Comparison of ENCODE assay signal across 14 mouse cellular contexts in the genomic region with DNA sequence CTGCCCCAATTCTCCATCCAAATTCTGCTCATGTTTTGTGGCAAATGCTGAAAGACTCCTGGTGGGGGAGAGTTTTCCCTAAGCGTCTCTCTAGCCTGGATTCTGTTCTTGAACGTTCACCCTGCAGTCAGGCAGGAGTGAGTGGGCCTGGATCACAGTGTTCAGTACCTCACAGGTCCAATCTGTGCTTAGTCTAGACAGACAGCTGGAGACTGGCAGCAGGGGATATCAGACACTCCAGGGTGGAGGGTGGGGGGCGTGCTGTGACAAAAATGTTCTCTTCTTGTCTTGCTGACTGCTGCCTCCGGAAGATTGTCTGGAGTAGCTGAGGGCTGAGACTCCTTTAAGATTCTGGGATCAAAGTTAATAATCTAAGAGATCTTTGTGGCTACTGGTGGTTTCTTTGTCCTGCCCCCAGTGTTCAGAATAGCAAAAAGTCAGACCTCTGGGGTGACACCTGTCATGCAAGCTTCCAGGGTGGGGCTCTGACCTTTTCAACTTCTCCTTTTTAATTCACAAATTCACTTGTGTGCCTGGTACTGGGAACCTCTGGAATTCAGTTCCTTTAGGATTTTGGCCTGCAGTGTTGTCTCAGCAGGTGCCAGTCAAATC.
A peak's percentile ranks its signal among the peaks of the same experiment; 100 is the strongest.
DNase-seq lines count a peak whose midpoint lies in the region; ATAC-seq and TF ChIP-seq lines count a peak whose summit lies in the region.
"Had no signal": no experiment of that assay in that cellular context is flagged by ENCODE, and none has a peak within 500 bp of the region (broad histone marks: within the 10 kb centered on the region; RNA-seq: fewer than 3 reads in every experiment).

No protein-coding gene starts in this region.

- dilution Hi-C loops in CH12.LX (cut with MboI; ENCODE audit: extremely low pct_ligation_motif_present, extremely low pct_unique_long_range_greater_than_20kb, low sequenced_read_pairs), result no loop called here

- H3K4me2 ChIP-seq in liver, postnatal 0 days (ENCODE audit: low read depth, low read length), result no peak overlapping the region
- H3K4me2 ChIP-seq in liver, embryonic 12.5 days, result no peak overlapping the region
- no peak overlapping the region for H3K4me2 ChIP-seq in CH12.LX (ENCODE audit: insufficient read depth, low read depth, poor library complexity, severe bottlenecking)
- H3K4me2 ChIP-seq in hindbrain, embryonic 16.5 days (ENCODE audit: low read length), result no peak overlapping the region
- H3K4me2 ChIP-seq: heart, embryonic 15.5 days; limb, embryonic 12.5 days had no signal

- no peak overlapping the region for H3K4me3 ChIP-seq in liver, postnatal 0 days (ENCODE audit: low read depth, low read length)
- H3K4me3 ChIP-seq in liver, embryonic 12.5 days, result no peak overlapping the region
- H3K4me3 ChIP-seq in CH12.LX (replicated peaks in 1 of 3; ENCODE audit: low read depth in 2 of 3, low read length in 2 of 3, poor library complexity in 1 of 3), result no peak overlapping the region
- peak overlapping the region; percentile 33 for H3K4me3 ChIP-seq in megakaryocyte, embryonic 14.5 days (replicated peaks)
- H3K4me3 ChIP-seq in hindbrain, embryonic 16.5 days (ENCODE audit: low read length), result no peak overlapping the region
- H3K4me3 ChIP-seq: heart, embryonic 15.5 days; limb, embryonic 12.5 days had no signal

- no peak for TF ChIP-seq CTCF in liver, postnatal 0 days (IDR thresholded peaks at IDR 0.05; ENCODE audit: low read depth)
- TF ChIP-seq CTCF in CH12.LX (conservative IDR thresholded peaks at IDR 0.05 in 1 of 2, IDR thresholded peaks at IDR 0.05 in 1 of 2; ENCODE audit: low read depth in 2 of 2, low read length in 2 of 2), result no peak

- in situ Hi-C loops in CH12.LX (cut with MboI; ENCODE audit: low pct_ligation_motif_present, low pct_unique_long_range_greater_than_20kb, low sequenced_read_pairs), result no loop called here

- no peak; the same call in 1 of the 2 replicates for ATAC-seq in liver, postnatal 0 days
- no peak for ATAC-seq in liver, embryonic 12.5 days
- ATAC-seq in hindbrain, embryonic 16.5 days, result no peak

- no peaks in the 10 kb centered on the region for H3K79me2 ChIP-seq in CH12.LX (replicated peaks; ENCODE audit: control insufficient read depth, extremely low read depth, insufficient read depth, poor library complexity, severe bottlenecking)

- no peak overlapping the region for H3K9ac ChIP-seq in liver, postnatal 0 days (replicated peaks)
- H3K9ac ChIP-seq in liver, embryonic 12.5 days, result no peak overlapping the region
- no peak overlapping the region for H3K9ac ChIP-seq in CH12.LX (ENCODE audit: insufficient read depth, low read depth)
- no peak overlapping the region for H3K9ac ChIP-seq in hindbrain, embryonic 16.5 days (ENCODE audit: low read depth, low read length)
- H3K9ac ChIP-seq: heart, embryonic 15.5 days; limb, embryonic 12.5 days had no signal

- no peak for TF ChIP-seq EP300 in liver, postnatal 0 days (IDR thresholded peaks at IDR 0.05; ENCODE audit: low read depth)
- TF ChIP-seq EP300 in CH12.LX (IDR thresholded peaks at IDR 0.05; ENCODE audit: low read length), result no peak

- TF ChIP-seq POLR2A in CH12.LX (IDR thresholded peaks at IDR 0.05; ENCODE audit: low read depth, low read length), result no peak

- no peaks in the 10 kb centered on the region; the same call in 1 of the 2 replicates for H3K4me1 ChIP-seq in liver, postnatal 0 days (ENCODE audit: insufficient read depth)
- H3K4me1 ChIP-seq in liver, embryonic 12.5 days, result peaks cover 30% of the 10 kb centered on the region
- H3K4me1 ChIP-seq in CH12.LX (ENCODE audit: control insufficient read depth in 1 of 2, insufficient read depth in 2 of 2), result peaks cover 10 to 57% of the 10 kb centered on the region in 2 experiments
- H3K4me1 ChIP-seq in megakaryocyte, embryonic 14.5 days, result peaks cover 59% of the 10 kb centered on the region
- H3K4me1 ChIP-seq in hindbrain, embryonic 16.5 days (ENCODE audit: control insufficient read depth, insufficient read depth, low read depth, low read length), result no peaks in the 10 kb centered on the region
- H3K4me1 ChIP-seq: limb, embryonic 12.5 days had no signal

- H3K27me3 ChIP-seq in liver, postnatal 0 days (ENCODE audit: insufficient read depth, low read length), result no peaks in the 10 kb centered on the region
- H3K27me3 ChIP-seq in liver, embryonic 12.5 days (replicated peaks), result no peaks in the 10 kb centered on the region
- no peaks in the 10 kb centered on the region for H3K27me3 ChIP-seq in CH12.LX (replicated peaks)
- H3K27me3 ChIP-seq in megakaryocyte, embryonic 14.5 days (replicated peaks), result peaks cover 2% of the 10 kb centered on the region
- H3K27me3 ChIP-seq in hindbrain, embryonic 16.5 days (replicated peaks; ENCODE audit: control insufficient read depth, insufficient read depth, low read length), result no peaks in the 10 kb centered on the region
- H3K27me3 ChIP-seq: heart, embryonic 15.5 days; limb, embryonic 12.5 days had no signal

- peak overlapping the region; percentile 17; the same call in 1 of the 2 replicates for H3K27ac ChIP-seq in liver, postnatal 0 days (ENCODE audit: low read depth)
- H3K27ac ChIP-seq in liver, embryonic 12.5 days, result no peak overlapping the region
- H3K27ac ChIP-seq in CH12.LX (ENCODE audit: insufficient read depth, low read depth), result no peak overlapping the region
- no peak overlapping the region for H3K27ac ChIP-seq in hindbrain, embryonic 16.5 days (ENCODE audit: low read depth, low read length)
- H3K27ac ChIP-seq: heart, embryonic 15.5 days; limb, embryonic 12.5 days had no signal

- H3K36me3 ChIP-seq in liver, postnatal 0 days (replicated peaks; ENCODE audit: insufficient read depth, low read length), result no peaks in the 10 kb centered on the region
- no peaks in the 10 kb centered on the region for H3K36me3 ChIP-seq in liver, embryonic 12.5 days
- H3K36me3 ChIP-seq in CH12.LX (replicated peaks in 1 of 2; ENCODE audit: control insufficient read depth in 1 of 2, insufficient read depth in 1 of 2, low read length in 1 of 2), result no peaks in the 10 kb centered on the region
- H3K36me3 ChIP-seq in megakaryocyte, embryonic 14.5 days (replicated peaks; ENCODE audit: low read length), result no peaks in the 10 kb centered on the region
- no peaks in the 10 kb centered on the region for H3K36me3 ChIP-seq in hindbrain, embryonic 16.5 days (ENCODE audit: control insufficient read depth, insufficient read depth, low read length)
- H3K36me3 ChIP-seq: heart, embryonic 15.5 days; limb, embryonic 12.5 days had no signal

- no peak for TF ChIP-seq RAD21 in CH12.LX (IDR thresholded peaks at IDR 0.05; ENCODE audit: low read depth, low read length)

- no peak for DNase-seq in liver, postnatal 0 days
- DNase-seq in CH12.LX (ENCODE audit: extremely low read depth), result peak; percentile 37
- DNase-seq in layer of hippocampus, adult 11-12 months (ENCODE audit: low spot score), result peak; percentile 61
- no peak for DNase-seq in testis, postnatal 10 days (ENCODE audit: low spot score)
- no peak for DNase-seq in cerebellum, adult 11 months
- DNase-seq: adrenal gland, adult 2 months; cerebellum, adult 2 months; kidney, adult 11 months; lung, postnatal 36 days had no signal

- 53% methylated on average over 4 of the region's 4 CpGs for WGBS in liver, postnatal 0 days (ENCODE audit: insufficient replicate concordance)
- 31% methylated on average over 4 of the region's 4 CpGs for WGBS in liver, embryonic 12.5 days (ENCODE audit: insufficient replicate concordance)
- WGBS in hindbrain, embryonic 16.5 days, result 33% methylated on average over 4 of the region's 4 CpGs

- H3K9me3 ChIP-seq in liver, postnatal 0 days (ENCODE audit: low read length), result no peaks in the 10 kb centered on the region
- H3K9me3 ChIP-seq in liver, embryonic 12.5 days (replicated peaks), result no peaks in the 10 kb centered on the region
- H3K9me3 ChIP-seq in CH12.LX (replicated peaks; ENCODE audit: low read length), result no peaks in the 10 kb centered on the region
- no peaks in the 10 kb centered on the region for H3K9me3 ChIP-seq in megakaryocyte, embryonic 14.5 days
- no peaks in the 10 kb centered on the region for H3K9me3 ChIP-seq in hindbrain, embryonic 16.5 days (ENCODE audit: control insufficient read depth, low read length)
- H3K9me3 ChIP-seq: heart, embryonic 15.5 days; limb, embryonic 12.5 days had no signal

TF ChIP-seq in CH12.LX, 34 proteins besides CTCF, POLR2A, EP300 and RAD21:
- TF ChIP-seq E2F4 (IDR thresholded peaks at IDR 0.05; ENCODE audit: insufficient replicate concordance, low read depth, low read length) (no peak), SMC3 (IDR thresholded peaks at IDR 0.05; ENCODE audit: low read depth, low read length) (no peak), USF2 (conservative IDR thresholded peaks at IDR 0.05; ENCODE audit: low read depth, low read length) (no peak), MAZ (IDR thresholded peaks at IDR 0.05; ENCODE audit: low read depth, low read length) (no peak), MYC (IDR thresholded peaks at IDR 0.05; ENCODE audit: low read depth, low read length) (no peak), MAX (IDR thresholded peaks at IDR 0.05; ENCODE audit: low read length) (no peak), MAFK (IDR thresholded peaks at IDR 0.05; ENCODE audit: insufficient replicate concordance, low read length) (no peak), JUN (IDR thresholded peaks at IDR 0.05; ENCODE audit: insufficient read depth, low read depth, low read length) (no peak), PAX5 (IDR thresholded peaks at IDR 0.05; ENCODE audit: low read length) (no peak), ZC3H11A (IDR thresholded peaks at IDR 0.05; ENCODE audit: low read depth, low read length) (no peak), JUND (conservative IDR thresholded peaks at IDR 0.05; ENCODE audit: low read depth, low read length) (no peak), IRF4 (IDR thresholded peaks at IDR 0.05; ENCODE audit: low read depth, low read length) (no peak)

Comparison
In these comparisons a context has a peak if more than half of its experiments do, and no peak if none do; other contexts are left out.
1. DNase-seq: peak in CH12.LX (single experiment) and layer of hippocampus, adult 11-12 months (single experiment); none in liver, postnatal 0 days (single experiment), testis, postnatal 10 days (single experiment) and cerebellum, adult 11 months (single experiment).